Mouse (Mus musculus): ENCODE results near the gene Grb2. TPM values are rescaled to one million over a fixed set of nuclear protein-coding genes. Genes with fewer than 3 reads are reported as not detected.
A peak's percentile ranks its signal among the peaks of the same experiment; 100 is the strongest.

Grb2 gene
- polyA plus RNA-seq, 1 experiment from 2014 or later, result 52.5 TPM

- WGBS, result 1% methylated on average over 23 of the region's 23 CpGs
- H3K4me2 ChIP-seq (ENCODE audit: low read depth, severe bottlenecking), result peak overlapping the region; percentile 80
- no peaks in the 10 kb centered on the region for H3K36me3 ChIP-seq (ENCODE audit: control insufficient read depth, insufficient read depth, low read length)
- no peaks in the 10 kb centered on the region for H3K27me3 ChIP-seq (ENCODE audit: control insufficient read depth, insufficient read depth, low read length)
- peak overlapping the region; percentile 65; the same call in 1 of the 2 replicates for H3K27ac ChIP-seq (replicated peaks; ENCODE audit: low read depth, low read length)
- H3K9me3 ChIP-seq (ENCODE audit: control insufficient read depth, low read length), result no peaks in the 10 kb centered on the region
- peaks cover 10% of the 10 kb centered on the region for H3K4me1 ChIP-seq (ENCODE audit: control insufficient read depth, insufficient read depth, low read length)
- peak overlapping the region; percentile 97 for H3K4me3 ChIP-seq (ENCODE audit: low read depth, low read length)
- H3K9ac ChIP-seq (ENCODE audit: low read length), result peak overlapping the region; percentile 60
- ATAC-seq (ENCODE audit: insufficient number of reproducible peaks, low FRiP score, low TSS enrichment, low read depth) (peak; percentile 67), DNase-seq (ENCODE audit: low spot score) (peak; percentile 49)
Observed at GRCm38 (mm10) chr11:115708956-115709828, 795 bp upstream of the Grb2 start.

GRCm38 (mm10) chr11:115707313-115708208 is 836 bp downstream of the Grb2 start:
- peak overlapping the region; percentile 77 for H3K27ac ChIP-seq (replicated peaks; ENCODE audit: low read depth, low read length)
- H3K27me3 ChIP-seq (ENCODE audit: control insufficient read depth, insufficient read depth, low read length), result no peaks in the 10 kb centered on the region
- peak overlapping the region; percentile 76 for H3K4me2 ChIP-seq (ENCODE audit: low read depth, severe bottlenecking)
- WGBS, result under 1% methylated on average over 44 of the region's 44 CpGs
- DNase-seq (ENCODE audit: low spot score), result peak; percentile 64
- no peaks in the 10 kb centered on the region for H3K9me3 ChIP-seq (ENCODE audit: control insufficient read depth, low read length)
- no peaks in the 10 kb centered on the region for H3K36me3 ChIP-seq (ENCODE audit: control insufficient read depth, insufficient read depth, low read length)
- ATAC-seq (ENCODE audit: insufficient number of reproducible peaks, low FRiP score, low TSS enrichment, low read depth), result peak; percentile 11; the same call in 1 of the 2 replicates
- peak overlapping the region; percentile 95 for H3K9ac ChIP-seq (ENCODE audit: low read length)
- peak overlapping the region; percentile 97 for H3K4me3 ChIP-seq (ENCODE audit: low read depth, low read length)
- H3K4me1 ChIP-seq (ENCODE audit: control insufficient read depth, insufficient read depth, low read length), result peaks cover 10% of the 10 kb centered on the region

GRCm38 (mm10) chr11:115706584-115706983 is 1.8 kb downstream of the Grb2 start:
- Histone ChIP-seq H3K9me3 (ENCODE audit: control insufficient read depth, low read length) (no peaks in the 10 kb centered on the region), H3K4me3 (ENCODE audit: low read depth, low read length) (no peak overlapping the region), H3K36me3 (ENCODE audit: control insufficient read depth, insufficient read depth, low read length) (no peaks in the 10 kb centered on the region), H3K27me3 (ENCODE audit: control insufficient read depth, insufficient read depth, low read length) (no peaks in the 10 kb centered on the region), H3K27ac (replicated peaks; ENCODE audit: low read depth, low read length) (no peak overlapping the region), H3K4me2 (ENCODE audit: low read depth, severe bottlenecking) (peak overlapping the region; percentile 76), H3K4me1 (ENCODE audit: control insufficient read depth, insufficient read depth, low read length) (peaks cover 10% of the 10 kb centered on the region), H3K9ac (ENCODE audit: low read length) (no peak overlapping the region)
- no peak for ATAC-seq (ENCODE audit: insufficient number of reproducible peaks, low FRiP score, low TSS enrichment, low read depth)
- WGBS, result 88% methylated on average over 10 of the region's 10 CpGs
- no peak for DNase-seq (ENCODE audit: low spot score)

- no peaks in the 10 kb centered on the region for H3K9me3 ChIP-seq (ENCODE audit: control insufficient read depth, low read length)
- no peak overlapping the region for H3K4me3 ChIP-seq (ENCODE audit: low read depth, low read length)
- no peak overlapping the region for H3K27ac ChIP-seq (replicated peaks; ENCODE audit: low read depth, low read length)
- H3K27me3 ChIP-seq (ENCODE audit: control insufficient read depth, insufficient read depth, low read length), result no peaks in the 10 kb centered on the region
- H3K36me3 ChIP-seq (ENCODE audit: control insufficient read depth, insufficient read depth, low read length), result no peaks in the 10 kb centered on the region
- DNase-seq (ENCODE audit: low spot score) (no peak), ATAC-seq (ENCODE audit: insufficient number of reproducible peaks, low FRiP score, low TSS enrichment, low read depth) (no peak)
- peaks cover 12% of the 10 kb centered on the region for H3K4me1 ChIP-seq (ENCODE audit: control insufficient read depth, insufficient read depth, low read length)
- WGBS, result 86% methylated on average over 2 of the region's 2 CpGs
- H3K4me2 ChIP-seq (ENCODE audit: low read depth, severe bottlenecking), result no peak overlapping the region
- no peak overlapping the region for H3K9ac ChIP-seq (ENCODE audit: low read length)
Observed at GRCm38 (mm10) chr11:115705561-115705960, 2.8 kb downstream of the Grb2 start.

GRCm38 (mm10) chr11:115704648-115705047 is 3.7 kb downstream of the Grb2 start:
- no peaks in the 10 kb centered on the region for H3K27me3 ChIP-seq (ENCODE audit: control insufficient read depth, insufficient read depth, low read length)
- WGBS, result 94% methylated on average over 10 of the region's 10 CpGs

GRCm38 (mm10) chr11:115703466-115703865 is 4.9 kb downstream of the Grb2 start:
- Histone ChIP-seq H3K27me3 (ENCODE audit: control insufficient read depth, insufficient read depth, low read length) (no peaks in the 10 kb centered on the region), H3K4me1 (ENCODE audit: control insufficient read depth, insufficient read depth, low read length) (peaks cover 20% of the 10 kb centered on the region), H3K36me3 (ENCODE audit: control insufficient read depth, insufficient read depth, low read length) (no peaks in the 10 kb centered on the region), H3K27ac (replicated peaks; ENCODE audit: low read depth, low read length) (no peak overlapping the region), H3K9ac (ENCODE audit: low read length) (no peak overlapping the region), H3K9me3 (ENCODE audit: control insufficient read depth, low read length) (no peaks in the 10 kb centered on the region), H3K4me3 (ENCODE audit: low read depth, low read length) (no peak overlapping the region), H3K4me2 (ENCODE audit: low read depth, severe bottlenecking) (no peak overlapping the region)
- WGBS, result 83% methylated on average over 2 of the region's 2 CpGs
- ATAC-seq (ENCODE audit: insufficient number of reproducible peaks, low FRiP score, low TSS enrichment, low read depth) (no peak), DNase-seq (ENCODE audit: low spot score) (no peak)

More at GRCm38 (mm10) chr11:115704648-115705047, 3.7 kb downstream of the Grb2 start:
- Histone ChIP-seq H3K4me3 (ENCODE audit: low read depth, low read length) (no peak overlapping the region), H3K4me1 (ENCODE audit: control insufficient read depth, insufficient read depth, low read length) (peaks cover 21% of the 10 kb centered on the region), H3K9ac (ENCODE audit: low read length) (no peak overlapping the region), H3K36me3 (ENCODE audit: control insufficient read depth, insufficient read depth, low read length) (no peaks in the 10 kb centered on the region), H3K27ac (replicated peaks; ENCODE audit: low read depth, low read length) (no peak overlapping the region), H3K9me3 (ENCODE audit: control insufficient read depth, low read length) (no peaks in the 10 kb centered on the region), H3K4me2 (ENCODE audit: low read depth, severe bottlenecking) (no peak overlapping the region)
- DNase-seq (ENCODE audit: low spot score), result no peak
- ATAC-seq (ENCODE audit: insufficient number of reproducible peaks, low FRiP score, low TSS enrichment, low read depth), result no peak

- H3K9me3 ChIP-seq (ENCODE audit: control insufficient read depth, low read length), result no peaks in the 10 kb centered on the region
- peak overlapping the region; percentile 79 for H3K4me2 ChIP-seq (ENCODE audit: low read depth, severe bottlenecking)
- DNase-seq (ENCODE audit: low spot score), result peak; percentile 83
- no peak overlapping the region for H3K27ac ChIP-seq (replicated peaks; ENCODE audit: low read depth, low read length)
- H3K4me1 ChIP-seq (ENCODE audit: control insufficient read depth, insufficient read depth, low read length), result peaks cover 12% of the 10 kb centered on the region
- H3K27me3 ChIP-seq (ENCODE audit: control insufficient read depth, insufficient read depth, low read length), result no peaks in the 10 kb centered on the region
- 16% methylated on average over 17 of the region's 17 CpGs for WGBS
- no peaks in the 10 kb centered on the region for H3K36me3 ChIP-seq (ENCODE audit: control insufficient read depth, insufficient read depth, low read length)
- peak overlapping the region; percentile 46 for H3K9ac ChIP-seq (ENCODE audit: low read length)
- ATAC-seq (ENCODE audit: insufficient number of reproducible peaks, low FRiP score, low TSS enrichment, low read depth), result peak; percentile 60; the same call in 1 of the 2 replicates
- peak overlapping the region; percentile 40 for H3K4me3 ChIP-seq (ENCODE audit: low read depth, low read length)
Observed at GRCm38 (mm10) chr11:115698986-115699728, 9.2 kb downstream of the Grb2 start.

GRCm38 (mm10) chr11:115697722-115698121 is 10.7 kb downstream of the Grb2 start:
- H3K36me3 ChIP-seq (ENCODE audit: control insufficient read depth, insufficient read depth, low read length), result no peaks in the 10 kb centered on the region
- ATAC-seq (ENCODE audit: insufficient number of reproducible peaks, low FRiP score, low TSS enrichment, low read depth) (no peak), DNase-seq (ENCODE audit: low spot score) (no peak)
- H3K4me1 ChIP-seq (ENCODE audit: control insufficient read depth, insufficient read depth, low read length), result peaks cover 12% of the 10 kb centered on the region
- H3K9me3 ChIP-seq (ENCODE audit: control insufficient read depth, low read length), result no peaks in the 10 kb centered on the region
- H3K9ac ChIP-seq (ENCODE audit: low read length), result no peak overlapping the region
- H3K27ac ChIP-seq (replicated peaks; ENCODE audit: low read depth, low read length), result no peak overlapping the region
- no peak overlapping the region for H3K4me2 ChIP-seq (ENCODE audit: low read depth, severe bottlenecking)
- H3K27me3 ChIP-seq (ENCODE audit: control insufficient read depth, insufficient read depth, low read length), result no peaks in the 10 kb centered on the region
- no peak overlapping the region for H3K4me3 ChIP-seq (ENCODE audit: low read depth, low read length)
- 91% methylated on average over 3 of the region's 3 CpGs for WGBS

Data from limb, embryonic 11.5 days (tissue).